Comparison of ENCODE assay signal across 8 mouse cellular contexts in genomic region chr7:120834863-120835372, GRCm38 (mm10). TPM values are rescaled to one million over a fixed set of nuclear protein-coding genes. Genes with fewer than 3 reads are reported as not detected.
A peak's percentile ranks its signal among the peaks of the same experiment; 100 is the strongest.
DNase-seq lines count a peak whose midpoint lies in the region; ATAC-seq lines count a peak whose summit lies in the region.

No protein-coding gene starts in this region.

- peak; percentile 81 for ATAC-seq in hindbrain, embryonic 12.5 days (ENCODE audit: low FRiP score)

- peak; percentile 84 for DNase-seq in T-cell, adult 2 months (ENCODE audit: low spot score)
- peak; percentile 76 for DNase-seq in cerebellum, adult 9-11 months
- peak; percentile 72 to 80 for DNase-seq in frontal cortex, adult 2 months (ENCODE audit: extremely low spot score in 1 of 2, low spot score in 1 of 2)
- peak; percentile 68 to 79 for DNase-seq in layer of hippocampus, postnatal 14 days (ENCODE audit: low spot score in 2 of 2)
- peak; percentile 76 to 78 for DNase-seq in lung, postnatal 4 days
- DNase-seq in right cerebral cortex, adult 2 months (ENCODE audit: low spot score in 2 of 2): peak; percentile 62 to 66
- peak; percentile 54 to 69 for DNase-seq in urinary bladder, postnatal 36 days (ENCODE audit: low spot score in 2 of 2)

- WGBS in hindbrain, embryonic 12.5 days: 16% methylated on average over 14 of the region's 14 CpGs

- 0 out of 2 replicates have a peak overlapping the region, but pooled peaks have one; percentile 32 for H3K27ac ChIP-seq in hindbrain, embryonic 12.5 days

- H3K9me3 ChIP-seq in hindbrain, embryonic 12.5 days (replicated peaks): no peaks in the 10 kb centered on the region

- 0 out of 2 replicates have a peak overlapping the region, but pooled peaks have one; percentile 1 for H3K9ac ChIP-seq in hindbrain, embryonic 12.5 days

- peaks cover 29% of the 10 kb centered on the region for H3K27me3 ChIP-seq in hindbrain, embryonic 12.5 days

- H3K36me3 ChIP-seq in hindbrain, embryonic 12.5 days: no peaks in the 10 kb centered on the region

- peak overlapping the region; percentile 51 for H3K4me2 ChIP-seq in hindbrain, embryonic 12.5 days (replicated peaks)

- peak overlapping the region; percentile 55 for H3K4me3 ChIP-seq in hindbrain, embryonic 12.5 days

- peaks cover 15% of the 10 kb centered on the region for H3K4me1 ChIP-seq in hindbrain, embryonic 12.5 days

RNA-seq across cellular contexts. Expression of gene Eef2k, which starts 7.7 kb away (rescaled TPM):
- 30.5 and 35.3 TPM in 2 replicates for polyA plus RNA-seq in frontal cortex, adult 2 months (2012; rRNA removed)
- 32.5 and 34.8 TPM in 2 replicates for polyA plus RNA-seq in hindbrain, embryonic 12.5 days (2016; fragmentation: Nextera tagmentation; extraction: Ambion mirVana)
- 10 to 100 TPM; 35.5 to 38.1 TPM for total RNA-seq in layer of hippocampus, postnatal 14 days (2021)

RNA-seq across cellular contexts. Expression of gene Gm5737, which starts 22.8 kb away (rescaled TPM):
- polyA plus RNA-seq in frontal cortex, adult 2 months (2012; rRNA removed): not detected in 2 replicates
- not detected in 2 replicates for polyA plus RNA-seq in hindbrain, embryonic 12.5 days (2016; fragmentation: Nextera tagmentation; extraction: Ambion mirVana)
- total RNA-seq in layer of hippocampus, postnatal 14 days (2021): not detected

Comparison
In these comparisons a context has a peak if more than half of its experiments do, and no peak if none do; other contexts are left out.
1. Peak in every context shown above with its lines: DNase-seq, ATAC-seq, H3K4me3 ChIP-seq and H3K27ac ChIP-seq.